20 mouse cellular contexts compared by ENCODE assay signal in the genomic region with DNA sequence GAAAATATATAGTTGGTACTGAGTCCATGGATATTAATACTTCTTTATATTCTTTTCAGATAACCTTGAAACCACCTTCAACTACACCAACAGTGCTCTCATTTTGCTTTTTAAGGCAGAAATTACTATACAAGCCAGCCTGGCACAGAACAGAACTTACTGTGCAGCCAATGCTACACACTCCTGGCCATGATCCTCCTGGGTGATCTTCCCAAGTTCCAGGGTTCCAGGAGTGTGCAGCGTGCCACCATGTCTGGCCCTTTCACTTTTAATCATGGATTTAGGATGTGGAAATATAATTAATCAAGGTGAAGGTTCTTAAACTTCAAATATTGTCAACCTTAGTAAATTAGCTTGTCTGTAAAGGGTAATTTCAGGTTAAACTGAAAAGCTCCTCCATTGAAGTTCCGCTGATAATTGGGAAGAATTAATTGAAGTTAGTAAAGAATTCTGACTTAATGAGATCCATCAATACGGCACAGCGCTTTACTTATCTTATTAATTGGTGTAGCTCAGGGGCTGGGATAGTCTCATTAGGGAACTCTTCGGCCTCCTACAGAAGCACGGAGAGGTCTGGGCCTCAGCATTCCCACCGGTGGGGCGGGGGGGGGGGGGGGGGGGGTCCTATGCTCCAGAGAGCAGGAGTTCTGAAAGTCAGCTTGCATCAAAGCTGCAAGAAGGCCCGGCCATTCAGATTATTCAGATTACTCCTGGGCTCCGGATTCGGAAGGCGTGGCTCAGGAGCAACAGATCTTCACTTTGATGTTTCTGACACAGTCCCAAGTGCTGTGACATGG.
A peak's percentile ranks its signal among the peaks of the same experiment; 100 is the strongest.
DNase-seq lines count a peak whose midpoint lies in the region; ATAC-seq and TF ChIP-seq lines count a peak whose summit lies in the region.
"Had no signal": no experiment of that assay in that cellular context is flagged by ENCODE, and none has a peak within 500 bp of the region (broad histone marks: within the 10 kb centered on the region; RNA-seq: fewer than 3 reads in every experiment).

No protein-coding gene starts in this region.

- 35% methylated on average over 12 of the region's 12 CpGs for WGBS in hindbrain, postnatal 0 days
- 27% methylated on average over 11 of the region's 12 CpGs for WGBS in midbrain, postnatal 0 days
- WGBS in neural tube, embryonic 15.5 days: 43% methylated on average over 12 of the region's 12 CpGs

- H3K27ac ChIP-seq in hindbrain, postnatal 0 days: no peak overlapping the region
- H3K27ac ChIP-seq in midbrain, postnatal 0 days (ENCODE audit: low read depth, low read length): no peak overlapping the region
- no peak overlapping the region for H3K27ac ChIP-seq in neural tube, embryonic 15.5 days (replicated peaks)
- H3K27ac ChIP-seq: embryonic facial prominence, embryonic 12.5 days; liver, embryonic 14.5 days had no signal

- no peak overlapping the region for H3K4me2 ChIP-seq in hindbrain, postnatal 0 days (ENCODE audit: low read depth, low read length)
- H3K4me2 ChIP-seq in midbrain, postnatal 0 days (ENCODE audit: low read depth, low read length, poor library complexity, severe bottlenecking): no peak overlapping the region
- no peak overlapping the region for H3K4me2 ChIP-seq in neural tube, embryonic 15.5 days
- H3K4me2 ChIP-seq: embryonic facial prominence, embryonic 12.5 days; heart, embryonic 12.5 days; limb, embryonic 12.5 days had no signal

- H3K36me3 ChIP-seq in hindbrain, postnatal 0 days (ENCODE audit: insufficient read depth, low read length): no peaks in the 10 kb centered on the region
- H3K36me3 ChIP-seq in midbrain, postnatal 0 days (ENCODE audit: insufficient read depth, low read length): no peaks in the 10 kb centered on the region
- H3K36me3 ChIP-seq in neural tube, embryonic 15.5 days: no peaks in the 10 kb centered on the region
- H3K36me3 ChIP-seq: embryonic facial prominence, embryonic 12.5 days; heart, embryonic 12.5 days; limb, embryonic 12.5 days had no signal

- no peak overlapping the region for H3K9ac ChIP-seq in hindbrain, postnatal 0 days (replicated peaks; ENCODE audit: low read length)
- no peak overlapping the region for H3K9ac ChIP-seq in midbrain, postnatal 0 days (replicated peaks; ENCODE audit: low read length, poor library complexity, severe bottlenecking)
- no peak overlapping the region for H3K9ac ChIP-seq in neural tube, embryonic 15.5 days (replicated peaks)
- H3K9ac ChIP-seq: embryonic facial prominence, embryonic 12.5 days; heart, embryonic 12.5 days; limb, embryonic 12.5 days; liver, embryonic 14.5 days had no signal

- no peak for TF ChIP-seq CTCF in brain, embryonic 14.5 days (IDR thresholded peaks at IDR 0.05; ENCODE audit: borderline replicate concordance, extremely low read depth, insufficient read depth, insufficient read length)
- no peak for TF ChIP-seq CTCF in hindbrain, postnatal 0 days (IDR thresholded peaks at IDR 0.05; ENCODE audit: low read depth)
- TF ChIP-seq CTCF in midbrain, postnatal 0 days (IDR thresholded peaks at IDR 0.05): no peak

- ATAC-seq in hindbrain, postnatal 0 days: peak; percentile 43; the same call in 1 of the 2 replicates
- 0 out of 2 replicates have a peak, but pooled peaks have one; percentile 36 for ATAC-seq in midbrain, postnatal 0 days (ENCODE audit: low FRiP score)
- ATAC-seq in neural tube, embryonic 15.5 days (ENCODE audit: low FRiP score): no peak
- ATAC-seq: lung, postnatal 0 days; Patski had no signal

- TF ChIP-seq POLR2A in brain, embryonic 14.5 days (IDR thresholded peaks at IDR 0.05; ENCODE audit: borderline replicate concordance, extremely low read depth, insufficient read depth, insufficient read length, poor library complexity, severe bottlenecking): no peak

- no peaks in the 10 kb centered on the region for H3K9me3 ChIP-seq in hindbrain, postnatal 0 days (ENCODE audit: low read length)
- H3K9me3 ChIP-seq in midbrain, postnatal 0 days (ENCODE audit: low read length): no peaks in the 10 kb centered on the region
- H3K9me3 ChIP-seq in neural tube, embryonic 15.5 days (replicated peaks): no peaks in the 10 kb centered on the region
- H3K9me3 ChIP-seq: embryonic facial prominence, embryonic 12.5 days; heart, embryonic 12.5 days; limb, embryonic 12.5 days had no signal

- H3K4me1 ChIP-seq in hindbrain, postnatal 0 days (ENCODE audit: insufficient read depth, low read length): no peaks in the 10 kb centered on the region
- peaks cover 4% of the 10 kb centered on the region; the same call in 1 of the 2 replicates for H3K4me1 ChIP-seq in midbrain, postnatal 0 days (ENCODE audit: insufficient read depth, low read length)
- peaks cover 3% of the 10 kb centered on the region for H3K4me1 ChIP-seq in neural tube, embryonic 15.5 days

- no peak overlapping the region for H3K4me3 ChIP-seq in hindbrain, postnatal 0 days (ENCODE audit: low read length)
- no peak overlapping the region for H3K4me3 ChIP-seq in midbrain, postnatal 0 days (ENCODE audit: low read depth, low read length)
- H3K4me3 ChIP-seq in neural tube, embryonic 15.5 days (replicated peaks): no peak overlapping the region
- H3K4me3 ChIP-seq: embryonic facial prominence, embryonic 12.5 days; heart, embryonic 12.5 days; limb, embryonic 12.5 days had no signal

- peak; percentile 25 for DNase-seq in heart, adult 11 months
- no peak for DNase-seq in heart, postnatal 4 days
- peak; percentile 72 for DNase-seq in brain, embryonic 14.5 days (ENCODE audit: low read depth)
- DNase-seq in hindbrain, postnatal 0 days (ENCODE audit: low spot score): no peak
- DNase-seq in midbrain, postnatal 0 days (ENCODE audit: low spot score): no peak
- no peak for DNase-seq in testis, postnatal 14 days (ENCODE audit: low spot score)
- DNase-seq in c-Kit-positive CD71-positive TER-119-positive erythroid progenitor cells, embryonic 14.5 days (ENCODE audit: low spot score): no peak
- DNase-seq: adrenal gland, postnatal 36 days; B cell, adult 2 months; cerebellum, postnatal 14 days; kidney, adult 18-20 months; kidney, postnatal 14 days; thymus, adult 18-20 months had no signal

- H3K27me3 ChIP-seq in hindbrain, postnatal 0 days (ENCODE audit: insufficient read depth, low read length): no peaks in the 10 kb centered on the region
- H3K27me3 ChIP-seq in midbrain, postnatal 0 days (ENCODE audit: insufficient read depth, low read length): no peaks in the 10 kb centered on the region
- no peaks in the 10 kb centered on the region for H3K27me3 ChIP-seq in neural tube, embryonic 15.5 days (replicated peaks)
- H3K27me3 ChIP-seq: embryonic facial prominence, embryonic 12.5 days; heart, embryonic 12.5 days; limb, embryonic 12.5 days; Patski had no signal

Comparison
In these comparisons a context has a peak if more than half of its experiments do, and no peak if none do; other contexts are left out.
1. DNase-seq: peak in heart, adult 11 months (single experiment) and brain, embryonic 14.5 days (single experiment); none in heart, postnatal 4 days (single experiment), hindbrain, postnatal 0 days (single experiment), midbrain, postnatal 0 days (single experiment), testis, postnatal 14 days (single experiment) and c-Kit-positive CD71-positive TER-119-positive erythroid progenitor cells, embryonic 14.5 days (single experiment).